In genomic region chr5:21255551-21256132, GRCm38 (mm10) we compare ENCODE assay signal across 15 mouse cellular contexts.
DNase-seq lines count a peak whose midpoint lies in the region; ATAC-seq and TF ChIP-seq lines count a peak whose summit lies in the region.
"Had no signal": no experiment of that assay in that cellular context is flagged by ENCODE, and none has a peak within 500 bp of the region (broad histone marks: within the 10 kb centered on the region; RNA-seq: fewer than 3 reads in every experiment).

No protein-coding gene starts in this region.

- peak; percentile 81 for DNase-seq in heart, adult 11 months
- no peak for DNase-seq in heart, embryonic 10.5 days (ENCODE audit: low spot score)
- peak; percentile 53 for DNase-seq in thymus, adult 2 months
- no peak for DNase-seq in hindbrain, embryonic 10.5 days (ENCODE audit: low spot score)
- DNase-seq: cerebellum, postnatal 25 days; gastrocnemius, adult 2 months; heart, postnatal 10 days; kidney, adult 18-20 months; right cerebral cortex, adult 18-20 months had no signal

- no peak overlapping the region for H3K27ac ChIP-seq in heart, embryonic 10.5 days
- H3K27ac ChIP-seq in bone marrow, adult 2 months (ENCODE audit: control insufficient read depth, insufficient read depth, low read depth, low read length, poor library complexity) = peak overlapping the region; percentile 90
- no peak overlapping the region for H3K27ac ChIP-seq in thymus, adult 2 months (ENCODE audit: control insufficient read depth, insufficient read depth, low read length)
- no peak overlapping the region for H3K27ac ChIP-seq in kidney, embryonic 15.5 days
- no peak overlapping the region for H3K27ac ChIP-seq in hindbrain, embryonic 10.5 days
- H3K27ac ChIP-seq in forebrain, embryonic 16.5 days (ENCODE audit: low read length) = no peak overlapping the region
- H3K27ac ChIP-seq: gastrocnemius, adult 2 months; macrophage had no signal

- H3K4me1 ChIP-seq in heart, embryonic 10.5 days = 0 out of 2 replicates have a peak, but pooled peaks cover 3% of the 10 kb centered on the region
- peaks cover 6% of the 10 kb centered on the region for H3K4me1 ChIP-seq in bone marrow, adult 2 months (ENCODE audit: control insufficient read depth, insufficient read depth, low read length)
- peaks cover 7% of the 10 kb centered on the region for H3K4me1 ChIP-seq in thymus, adult 2 months (replicated peaks; ENCODE audit: control insufficient read depth, insufficient read depth, low read length)
- H3K4me1 ChIP-seq in kidney, embryonic 15.5 days = 0 out of 2 replicates have a peak, but pooled peaks cover 3% of the 10 kb centered on the region
- H3K4me1 ChIP-seq in hindbrain, embryonic 10.5 days (replicated peaks) = no peaks in the 10 kb centered on the region
- no peaks in the 10 kb centered on the region for H3K4me1 ChIP-seq in forebrain, embryonic 16.5 days (replicated peaks; ENCODE audit: control insufficient read depth, insufficient read depth, low read length)

- 75% methylated on average over 5 of the region's 5 CpGs for WGBS in heart, embryonic 10.5 days
- WGBS in bone marrow, adult 2 months = 3% methylated on average over 5 of the region's 5 CpGs
- 8% methylated on average over 5 of the region's 5 CpGs for WGBS in thymus, adult 2 months
- WGBS in kidney, embryonic 15.5 days = 86% methylated on average over 5 of the region's 5 CpGs
- WGBS in hindbrain, embryonic 10.5 days = 88% methylated on average over 5 of the region's 5 CpGs
- WGBS in forebrain, embryonic 16.5 days = 91% methylated on average over 5 of the region's 5 CpGs

- no peaks in the 10 kb centered on the region for H3K9me3 ChIP-seq in heart, embryonic 10.5 days
- no peaks in the 10 kb centered on the region for H3K9me3 ChIP-seq in kidney, embryonic 15.5 days (replicated peaks)
- H3K9me3 ChIP-seq in hindbrain, embryonic 10.5 days = no peaks in the 10 kb centered on the region
- H3K9me3 ChIP-seq in forebrain, embryonic 16.5 days (ENCODE audit: control insufficient read depth, low read length) = no peaks in the 10 kb centered on the region

- H3K36me3 ChIP-seq in heart, embryonic 10.5 days = no peaks in the 10 kb centered on the region
- H3K36me3 ChIP-seq in thymus, adult 2 months (ENCODE audit: control insufficient read depth, insufficient read depth, low read length) = no peaks in the 10 kb centered on the region
- no peaks in the 10 kb centered on the region for H3K36me3 ChIP-seq in kidney, embryonic 15.5 days
- no peaks in the 10 kb centered on the region for H3K36me3 ChIP-seq in hindbrain, embryonic 10.5 days
- H3K36me3 ChIP-seq in forebrain, embryonic 16.5 days (ENCODE audit: control insufficient read depth, insufficient read depth) = no peaks in the 10 kb centered on the region

- H3K27me3 ChIP-seq in heart, embryonic 10.5 days (ENCODE audit: insufficient read depth, poor library complexity, severe bottlenecking) = no peaks in the 10 kb centered on the region
- H3K27me3 ChIP-seq in thymus, adult 2 months (ENCODE audit: control insufficient read depth, insufficient read depth, low read length) = no peaks in the 10 kb centered on the region
- no peaks in the 10 kb centered on the region for H3K27me3 ChIP-seq in kidney, embryonic 15.5 days
- no peaks in the 10 kb centered on the region for H3K27me3 ChIP-seq in hindbrain, embryonic 10.5 days (ENCODE audit: insufficient read depth, poor library complexity, severe bottlenecking)
- H3K27me3 ChIP-seq in forebrain, embryonic 16.5 days (replicated peaks; ENCODE audit: control insufficient read depth, insufficient read depth, low read length) = no peaks in the 10 kb centered on the region

- ATAC-seq in megakaryocyte-erythroid progenitor cell, adult 5-6 weeks (replicated peaks; ENCODE audit: low FRiP score, low TSS enrichment, poor library complexity, severe bottlenecking) = 0 out of 2 replicates have a peak, but pooled peaks have one; percentile 41
- ATAC-seq in kidney, embryonic 15.5 days (replicated peaks; ENCODE audit: low FRiP score) = no peak
- ATAC-seq in forebrain, embryonic 16.5 days = no peak

- no peak for TF ChIP-seq CTCF in bone marrow, adult 2 months (IDR thresholded peaks at IDR 0.05; ENCODE audit: control insufficient read depth, insufficient read depth, low read length)
- no peak for TF ChIP-seq CTCF in thymus, adult 2 months (IDR thresholded peaks at IDR 0.05; ENCODE audit: borderline replicate concordance, control insufficient read depth, extremely low read depth, insufficient read depth, low read length, poor library complexity)

- H3K4me3 ChIP-seq in heart, embryonic 10.5 days = no peak overlapping the region
- no peak overlapping the region for H3K4me3 ChIP-seq in bone marrow, adult 2 months (replicated peaks; ENCODE audit: control insufficient read depth, low read depth, low read length)
- H3K4me3 ChIP-seq in thymus, adult 2 months (ENCODE audit: control insufficient read depth, insufficient read depth, low read length) = no peak overlapping the region
- no peak overlapping the region for H3K4me3 ChIP-seq in kidney, embryonic 15.5 days (replicated peaks)
- H3K4me3 ChIP-seq in hindbrain, embryonic 10.5 days = no peak overlapping the region
- no peak overlapping the region for H3K4me3 ChIP-seq in forebrain, embryonic 16.5 days (replicated peaks; ENCODE audit: low read length)
- H3K4me3 ChIP-seq: erythroblast, embryonic 14.5 days; gastrocnemius, adult 2 months had no signal

- no peak overlapping the region for H3K9ac ChIP-seq in kidney, embryonic 15.5 days
- H3K9ac ChIP-seq in forebrain, embryonic 16.5 days (replicated peaks; ENCODE audit: low read depth, low read length) = no peak overlapping the region

- no peak for TF ChIP-seq POLR2A in bone marrow, adult 2 months (IDR thresholded peaks at IDR 0.05; ENCODE audit: borderline replicate concordance, control insufficient read depth, low read depth, low read length)
- no peak for TF ChIP-seq POLR2A in thymus, adult 2 months (IDR thresholded peaks at IDR 0.05; ENCODE audit: control insufficient read depth, extremely low read depth, insufficient read depth, low read length, poor library complexity)

- no peak overlapping the region for H3K4me2 ChIP-seq in kidney, embryonic 15.5 days
- H3K4me2 ChIP-seq in forebrain, embryonic 16.5 days (ENCODE audit: low read length) = no peak overlapping the region

Comparison
In these comparisons a context has a peak if more than half of its experiments do, and no peak if none do; other contexts are left out.
1. DNase-seq: peak in heart, adult 11 months (single experiment) and thymus, adult 2 months (single experiment); none in heart, embryonic 10.5 days (single experiment) and hindbrain, embryonic 10.5 days (single experiment).